ENCODE assay signal across 26 mouse cellular contexts in genomic region chr14:121872760-121873159, GRCm38 (mm10). TPM values are rescaled to one million over a fixed set of nuclear protein-coding genes. Genes with fewer than 3 reads are reported as not detected.
DNase-seq lines count a peak whose midpoint lies in the region; ATAC-seq and TF ChIP-seq lines count a peak whose summit lies in the region.
"Had no signal": no experiment of that assay in that cellular context is flagged by ENCODE, and none has a peak within 500 bp of the region (broad histone marks: within the 10 kb centered on the region; RNA-seq: fewer than 3 reads in every experiment).

No protein-coding gene starts in this region.

- no peak overlapping the region for H3K4me3 ChIP-seq in spleen, adult 2 months (ENCODE audit: extremely low read depth, insufficient read depth, insufficient read length)
- H3K4me3 ChIP-seq in MEL (ENCODE audit: control insufficient read depth in 1 of 2, insufficient read depth in 1 of 2, low read depth in 2 of 2, low read length in 2 of 2) = no peak overlapping the region; a peak in 1 of 4 replicates
- no peak overlapping the region for H3K4me3 ChIP-seq in stomach, postnatal 0 days (ENCODE audit: low read depth, low read length)
- H3K4me3 ChIP-seq in forebrain, embryonic 10.5 days = no peak overlapping the region
- H3K4me3 ChIP-seq: forebrain, embryonic 12.5 days; forebrain, embryonic 15.5 days; hindbrain, embryonic 12.5 days; hindbrain, embryonic 15.5 days had no signal

- H3K79me2 ChIP-seq in MEL (ENCODE audit: control insufficient read depth, insufficient read depth, low read length, poor library complexity) = no peaks in the 10 kb centered on the region

- TF ChIP-seq POLR2A in spleen, adult 2 months (IDR thresholded peaks at IDR 0.05; ENCODE audit: low read depth, low read length) = no peak
- no peak for TF ChIP-seq POLR2A in MEL (IDR thresholded peaks at IDR 0.05; ENCODE audit: control insufficient read depth in 1 of 2, insufficient read depth in 1 of 2, low read depth in 1 of 2, low read length in 2 of 2, poor library complexity in 1 of 2)

- TF ChIP-seq CTCF in spleen, adult 2 months (IDR thresholded peaks at IDR 0.05; ENCODE audit: extremely low read depth, insufficient read depth, insufficient read length, insufficient replicate concordance) = no peak
- no peak for TF ChIP-seq CTCF in MEL (IDR thresholded peaks at IDR 0.05 in 2 of 3, conservative IDR thresholded peaks at IDR 0.05 in 1 of 3; ENCODE audit: control insufficient read depth in 1 of 3, insufficient read depth in 1 of 3, low read depth in 2 of 3, low read length in 3 of 3, poor library complexity in 1 of 3, severe bottlenecking in 1 of 3)
- no peak for TF ChIP-seq CTCF in stomach, postnatal 0 days (IDR thresholded peaks at IDR 0.05; ENCODE audit: low read depth)

- H3K27me3 ChIP-seq in spleen, adult 2 months (ENCODE audit: control insufficient read depth, insufficient read depth, low read length) = no peaks in the 10 kb centered on the region
- no peaks in the 10 kb centered on the region for H3K27me3 ChIP-seq in MEL (ENCODE audit: control insufficient read depth in 1 of 2, insufficient read depth in 2 of 2, low read length in 2 of 2)
- H3K27me3 ChIP-seq in stomach, postnatal 0 days (ENCODE audit: control insufficient read depth, insufficient read depth, low read length) = no peaks in the 10 kb centered on the region
- no peaks in the 10 kb centered on the region for H3K27me3 ChIP-seq in forebrain, embryonic 10.5 days (ENCODE audit: poor library complexity, severe bottlenecking)
- H3K27me3 ChIP-seq: forebrain, embryonic 15.5 days; hindbrain, embryonic 12.5 days had no signal

- H3K4me1 ChIP-seq in spleen, adult 2 months (ENCODE audit: control insufficient read depth, insufficient read depth, insufficient read length) = peaks cover 18% of the 10 kb centered on the region
- peaks cover 2 to 3% of the 10 kb centered on the region in 2 experiments; a peak in 2 of 4 replicates for H3K4me1 ChIP-seq in MEL (ENCODE audit: control insufficient read depth in 1 of 2, insufficient read depth in 2 of 2, low read length in 2 of 2)
- H3K4me1 ChIP-seq in stomach, postnatal 0 days (replicated peaks; ENCODE audit: control insufficient read depth, insufficient read depth) = no peaks in the 10 kb centered on the region
- H3K4me1 ChIP-seq in forebrain, embryonic 10.5 days = peaks cover 4% of the 10 kb centered on the region

- 48% methylated on average over 1 of the region's 1 CpGs for WGBS in spleen, adult 2 months
- 60% methylated on average over 1 of the region's 1 CpGs for WGBS in stomach, postnatal 0 days
- WGBS in forebrain, embryonic 10.5 days = 90% methylated on average over 1 of the region's 1 CpGs

- no peaks in the 10 kb centered on the region for H3K36me3 ChIP-seq in spleen, adult 2 months (ENCODE audit: control insufficient read depth, insufficient read depth, low read length)
- peaks cover 0 to 5% of the 10 kb centered on the region in 2 experiments; a peak in 2 of 4 replicates for H3K36me3 ChIP-seq in MEL (ENCODE audit: control insufficient read depth in 1 of 2, insufficient read depth in 2 of 2, low read length in 2 of 2)
- H3K36me3 ChIP-seq in stomach, postnatal 0 days (ENCODE audit: control insufficient read depth, insufficient read depth, low read length) = no peaks in the 10 kb centered on the region
- no peaks in the 10 kb centered on the region for H3K36me3 ChIP-seq in forebrain, embryonic 10.5 days (replicated peaks)
- H3K36me3 ChIP-seq: forebrain, embryonic 12.5 days; forebrain, embryonic 15.5 days; hindbrain, embryonic 12.5 days; hindbrain, embryonic 15.5 days had no signal

- H3K4me2 ChIP-seq in stomach, postnatal 0 days (replicated peaks; ENCODE audit: low read depth) = no peak overlapping the region
- H3K4me2 ChIP-seq: forebrain, embryonic 12.5 days; forebrain, embryonic 15.5 days; heart, embryonic 11.5 days; hindbrain, embryonic 12.5 days; hindbrain, embryonic 15.5 days had no signal

- no peak for TF ChIP-seq RAD21 in MEL (IDR thresholded peaks at IDR 0.05; ENCODE audit: low read depth, low read length)

- peak overlapping the region; percentile 88 for H3K27ac ChIP-seq in spleen, adult 2 months (ENCODE audit: insufficient read depth, low read length)
- H3K27ac ChIP-seq in MEL (ENCODE audit: control insufficient read depth, low read depth, low read length) = no peak overlapping the region
- H3K27ac ChIP-seq in stomach, postnatal 0 days (replicated peaks) = peak overlapping the region; percentile 25
- H3K27ac ChIP-seq in forebrain, embryonic 10.5 days = no peak overlapping the region
- H3K27ac ChIP-seq: forebrain, embryonic 12.5 days; forebrain, embryonic 15.5 days; hindbrain, embryonic 12.5 days; hindbrain, embryonic 15.5 days had no signal

- peak; percentile 17; the same call in 1 of the 2 replicates for ATAC-seq in granulocyte monocyte progenitor cell, adult 5-6 weeks (replicated peaks; ENCODE audit: poor library complexity, severe bottlenecking)
- no peak for ATAC-seq in stomach, postnatal 0 days (ENCODE audit: low FRiP score, low TSS enrichment)
- ATAC-seq: activated CD4-positive, CD25-positive, alpha-beta regulatory T cell, adult 4 months; forebrain, embryonic 15.5 days; intestine, postnatal 0 days had no signal

- TF ChIP-seq EP300 in MEL (IDR thresholded peaks at IDR 0.05; ENCODE audit: low read depth in 1 of 2, low read length in 2 of 2) = no peak
- no peak for TF ChIP-seq EP300 in stomach, postnatal 0 days (optimal IDR thresholded peaks at IDR 0.05)

- no peaks in the 10 kb centered on the region for H3K9me3 ChIP-seq in MEL (replicated peaks; ENCODE audit: insufficient read depth, low read length)
- H3K9me3 ChIP-seq in stomach, postnatal 0 days (ENCODE audit: control insufficient read depth, low read length) = no peaks in the 10 kb centered on the region
- H3K9me3 ChIP-seq in forebrain, embryonic 10.5 days = no peaks in the 10 kb centered on the region
- H3K9me3 ChIP-seq: forebrain, embryonic 12.5 days; forebrain, embryonic 15.5 days; hindbrain, embryonic 12.5 days; hindbrain, embryonic 15.5 days had no signal

- no peak for DNase-seq in spleen, adult 2 months (ENCODE audit: low read depth in 1 of 2, low spot score in 2 of 2)
- DNase-seq in spleen, postnatal 10 days (ENCODE audit: low spot score in 2 of 2) = no peak
- no peak for DNase-seq in MEL (ENCODE audit: low read depth, low spot score)
- DNase-seq in stomach, postnatal 0 days (ENCODE audit: low spot score) = no peak
- DNase-seq in forebrain, embryonic 10.5 days (ENCODE audit: extremely low spot score, low spot score) = no peak
- DNase-seq in gastrocnemius, postnatal 10 days = no peak
- no peak for DNase-seq in cerebellum, adult 8-10 months
- DNase-seq: adrenal gland, adult 8-10 months; adrenal gland, postnatal 25 days; cerebellum, adult 11 months; cerebellum, adult 2 months; cerebellum, postnatal 10 days; cerebellum, postnatal 36 days; embryo, embryonic 11 days; gastrocnemius, postnatal 14 days had no signal

- H3K9ac ChIP-seq in MEL (ENCODE audit: control insufficient read depth, low read depth, low read length, poor library complexity, severe bottlenecking) = no peak overlapping the region
- H3K9ac ChIP-seq in stomach, postnatal 0 days (ENCODE audit: low read length) = no peak overlapping the region
- H3K9ac ChIP-seq: forebrain, embryonic 12.5 days; forebrain, embryonic 15.5 days; hindbrain, embryonic 12.5 days; hindbrain, embryonic 15.5 days had no signal

TF ChIP-seq in MEL, 35 proteins besides CTCF, POLR2A, EP300 and RAD21:
- peak; percentile 77 for TF ChIP-seq ZNF384 (IDR thresholded peaks at IDR 0.05; ENCODE audit: low read depth, low read length)
- 0 out of 2 replicates have a peak, but pooled peaks have one; percentile 64 for TF ChIP-seq CHD1 (IDR thresholded peaks at IDR 0.05; ENCODE audit: low read depth, low read length)
- TF ChIP-seq USF1 (IDR thresholded peaks at IDR 0.05; ENCODE audit: low read depth, low read length) = no peak

RNA-seq across cellular contexts. Expression of gene Ubac2, which starts 5.7 kb away (rescaled TPM):
- polyA plus RNA-seq in spleen, adult 2 months (2012; rRNA removed) = 45.3 and 61.2 TPM in 2 replicates
- 30.5 and 32.9 TPM in 2 replicates for total RNA-seq in MEL (2012; rRNA removed)
- polyA plus RNA-seq in MEL (2012; ENCODE audit: insufficient read depth in 1 of 2, insufficient read length in 2 of 2, low read depth in 1 of 2, low replicate concordance in 2 of 2, missing spikeins in 1 of 2) = 10 to 100 TPM in 1 of 2 experiments, not detected in 1; 44.8 TPM
- total RNA-seq in granulocyte monocyte progenitor cell, adult 5-6 weeks (2014; fragmentation: Nextera tagmentation) = 23.6 and 30.1 TPM in 2 replicates
- total RNA-seq in granulocyte monocyte progenitor cell, adult 5-6 weeks (2017) = 28.3 and 34.1 TPM in 2 replicates
- polyA plus RNA-seq in stomach, postnatal 0 days (2015; fragmentation: Nextera tagmentation; extraction: Ambion mirVana) = 38.5 and 38.6 TPM in 2 replicates
- polyA plus RNA-seq in forebrain, embryonic 10.5 days (2016; fragmentation: Nextera tagmentation; extraction: Ambion mirVana) = 80.7 and 83.1 TPM in 2 replicates
- total RNA-seq in gastrocnemius, postnatal 10 days (2021) = 10 to 100 TPM; 23.1 to 23.7 TPM

RNA-seq across cellular contexts. Expression of gene Gpr18, which starts 42.8 kb away (rescaled TPM):
- polyA plus RNA-seq in spleen, adult 2 months (2012; rRNA removed) = 91.9 and 111 TPM in 2 replicates
- total RNA-seq in MEL (2012; rRNA removed) = 0.15 and 0.20 TPM in 2 replicates
- polyA plus RNA-seq in MEL (2012; ENCODE audit: insufficient read depth in 1 of 2, insufficient read length in 2 of 2, low read depth in 1 of 2, low replicate concordance in 2 of 2, missing spikeins in 1 of 2) = under 1 TPM in 1 of 2 experiments, not detected in 1; 0.06 TPM
- 0.60 and 3.1 TPM in 2 replicates for total RNA-seq in granulocyte monocyte progenitor cell, adult 5-6 weeks (2014; fragmentation: Nextera tagmentation)
- total RNA-seq in granulocyte monocyte progenitor cell, adult 5-6 weeks (2017) = 0.43 TPM in 1 of 2 replicates, not detected in the other
- polyA plus RNA-seq in stomach, postnatal 0 days (2015; fragmentation: Nextera tagmentation; extraction: Ambion mirVana) = 0.06 and 0.08 TPM in 2 replicates
- polyA plus RNA-seq in forebrain, embryonic 10.5 days (2016; fragmentation: Nextera tagmentation; extraction: Ambion mirVana) = 0.23 and 0.55 TPM in 2 replicates
- not detected for total RNA-seq in gastrocnemius, postnatal 10 days (2021)
- total RNA-seq: gastrocnemius, adult 18-20 months; gastrocnemius, postnatal 14 days; gastrocnemius, postnatal 4 days had no signal
- polyA plus RNA-seq: cerebellum, adult 2 months; heart, embryonic 14.5 days; hindbrain, embryonic 12.5 days had no signal

Comparison
In these comparisons a context has a peak if more than half of its experiments do, and no peak if none do; other contexts are left out.
1. H3K27ac ChIP-seq: peak in spleen, adult 2 months (single experiment) and stomach, postnatal 0 days (single experiment); none in MEL (single experiment) and forebrain, embryonic 10.5 days (single experiment).
2. RNA of gene Gpr18, which starts 42.8 kb away (polyA plus RNA-seq): 91.9 to 111 TPM in spleen, adult 2 months; 0.23 to 0.55 TPM in forebrain, embryonic 10.5 days, 0.06 to 0.08 TPM in stomach, postnatal 0 days and 0.06 TPM in MEL; every median in the first group is over 10 times any median in the second.